Mouse (Mus musculus): ENCODE data around the gene Tgtp2.

GRCm38 (mm10) chr11:49091171-49091570 is 27.2 kb upstream of the Tgtp2 start:
- TF ChIP-seq CTCF (IDR thresholded peaks at IDR 0.05; ENCODE audit: control insufficient read depth, insufficient read depth, insufficient read length), result no peak
- TF ChIP-seq MYOD1 (IDR thresholded peaks at IDR 0.05; ENCODE audit: control insufficient read depth, insufficient read length, low read depth), result no peak
- no peak for TF ChIP-seq MAX (IDR thresholded peaks at IDR 0.05)
- TF ChIP-seq CEBPB (IDR thresholded peaks at IDR 0.05; ENCODE audit: low read depth), result no peak
- no peak for TF ChIP-seq USF1 (IDR thresholded peaks at IDR 0.05; ENCODE audit: low read depth)
